Mouse (Mus musculus): Measurements from ENCODE around the gene Ube3b.

DNA sequence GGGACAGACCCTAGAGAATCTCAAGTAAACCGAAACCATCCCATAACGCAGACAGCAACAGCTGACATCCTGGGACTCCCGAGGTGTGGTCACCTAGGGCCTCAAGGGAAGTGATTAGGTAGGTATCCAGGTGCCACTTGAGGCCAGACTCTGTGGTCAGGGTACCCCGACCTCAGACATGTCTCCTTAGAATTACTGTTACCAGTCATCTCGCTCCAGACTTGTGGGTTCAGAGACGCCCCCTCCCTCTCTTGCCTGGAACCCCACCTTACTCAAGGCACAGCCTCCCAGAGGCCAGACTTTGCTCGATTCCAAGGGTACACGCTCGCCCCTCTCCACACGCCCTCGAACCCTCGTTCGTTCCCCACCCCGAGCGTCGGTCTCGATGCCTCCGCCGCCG is 644 bp upstream of the Ube3b start:
- no peak for TF ChIP-seq POLR2A (IDR thresholded peaks at IDR 0.05; ENCODE audit: low read depth, low read length)
- no peak for TF ChIP-seq USF2 (conservative IDR thresholded peaks at IDR 0.05; ENCODE audit: low read depth, low read length)

Data from CH12.LX (cell line).